Mouse (Mus musculus): Measurements from ENCODE around the gene Oas3.

- TF ChIP-seq CTCF (IDR thresholded peaks at IDR 0.05; ENCODE audit: low read depth) (no peak), EP300 (IDR thresholded peaks at IDR 0.05; ENCODE audit: low read depth) (no peak)
Observed at GRCm38 (mm10) chr5:120813023-120813422, 35.6 kb upstream of the Oas3 start.
